Mouse (Mus musculus) kidney, embryonic 14.5 days (tissue): ENCODE results near the gene Fgfr4. TPM values are rescaled to one million over a fixed set of nuclear protein-coding genes. Genes with fewer than 3 reads are reported as not detected.

Experiments
- ATAC-seq: fragments of 200-750 bp; cut with Nextera tagmentation; 2 replicates; pipeline ENCODE4 v1.8.0; 2017; ENCODE audit warnings: moderate number of reproducible peaks, mild to moderate bottlenecking, moderate TSS enrichment, moderate library complexity; ENCODE audit not compliant: low FRiP score, low TSS enrichment
- H3K27ac ChIP-seq: fragments of 300-500 bp; sonication (generic); 2 replicates; pipeline ENCODE4 v1.5.1; 2014; ENCODE audit warnings: low read depth, mild to moderate bottlenecking, low read length, moderate library complexity, mixed read lengths
- H3K27me3 ChIP-seq: fragments of 300-500 bp; sonication (generic); 2 replicates; pipeline ENCODE4 v1.6.1; 2014; ENCODE audit warnings: mild to moderate bottlenecking, low read length; ENCODE audit not compliant: control insufficient read depth, insufficient read depth
- H3K36me3 ChIP-seq: fragments of 300-500 bp; sonication (generic); 2 replicates; pipeline ENCODE4 v1.6.1; 2014; ENCODE audit warnings: low read length, mixed read lengths; ENCODE audit not compliant: control insufficient read depth, insufficient read depth
- H3K4me1 ChIP-seq: fragments of 300-500 bp; sonication (generic); 2 replicates; pipeline ENCODE4 v1.6.1; 2014; ENCODE audit warnings: low read length, mixed read lengths; ENCODE audit not compliant: control insufficient read depth, insufficient read depth
- H3K4me2 ChIP-seq: fragments of 300-500 bp; sonication (generic); replicated peaks from 2 replicates; pipeline ENCODE4 v1.6.1; 2014; ENCODE audit warnings: low read depth, mild to moderate bottlenecking, low read length
- H3K4me3 ChIP-seq: fragments of 300-500 bp; sonication (generic); 2 replicates; pipeline ENCODE4 v1.5.1; 2014; ENCODE audit warnings: mild to moderate bottlenecking, low read length
- H3K9ac ChIP-seq: fragments of 300-500 bp; sonication (generic); 2 replicates; pipeline ENCODE4 v1.6.1; 2014; ENCODE audit warnings: low read depth, mild to moderate bottlenecking, low read length, moderate library complexity
- H3K9me3 ChIP-seq: fragments of 300-500 bp; sonication (generic); 2 replicates; pipeline ENCODE4 v1.6.1; 2016; ENCODE audit warnings: low read length; ENCODE audit not compliant: control insufficient read depth
- WGBS: fragments of 180-500 bp; shearing (Covaris S2); extraction: QIAGEN DNeasy Blood & Tissue Kit; methylation state at CpG from one replicate; pipeline ENCODE4 v1.1.7; 2014; 5-methylcytosine and 5-hydroxymethylcytosine counted together
- polyA plus RNA-seq: library from polyadenylated mRNA; unstranded; fragments of >200 nt; fragmentation: Nextera tagmentation; extraction: Ambion mirVana; gene quantifications from 2 replicates; pipeline ENCODE4 v1.2.1, GENCODE M21; 2014

Fgfr4 gene
- polyA plus RNA-seq, 1 experiment from 2014 or later = 14.9 TPM

DNA sequence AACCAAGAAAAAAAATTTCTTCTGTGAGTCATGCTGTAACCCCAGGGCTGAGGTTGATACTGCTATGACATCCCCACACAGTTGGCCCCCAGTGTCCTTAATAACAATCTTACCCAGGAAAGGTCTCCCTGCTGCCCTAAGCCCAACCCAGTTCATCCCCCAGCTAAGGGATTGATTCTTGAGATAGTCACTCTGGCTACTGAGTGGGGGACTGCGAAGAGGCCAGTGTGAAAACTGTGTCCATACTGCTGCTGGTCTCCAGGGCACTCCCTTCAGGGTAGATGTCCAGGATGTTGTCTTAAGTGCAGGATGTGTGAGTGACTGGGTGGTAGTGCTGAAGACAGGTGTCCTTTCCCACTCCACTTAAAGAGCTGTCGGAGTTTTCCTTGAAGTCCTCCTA lies 19.0 kb upstream of the Fgfr4 start, which contains the start of gene Gm17617:
Gene Gm17617, minus strand, starts transcription at position 101 of the 400 bp plus-strand sequence.
- ATAC-seq = no peak
- Histone ChIP-seq H3K4me2 (no peak within 1 kb of the TSS), H3K27ac (no peak within 1 kb of the TSS), H3K9ac (no peak within 1 kb of the TSS), H3K27me3 (no peaks in the 10 kb centered on the region), H3K9me3 (no peaks in the 10 kb centered on the region), H3K36me3 (peaks cover 41% of the 10 kb centered on the region), H3K4me3 (no peak within 1 kb of the TSS), H3K4me1 (no peaks in the 10 kb centered on the region)
- WGBS = 95% methylated on average over 2 of the region's 2 CpGs

DNA sequence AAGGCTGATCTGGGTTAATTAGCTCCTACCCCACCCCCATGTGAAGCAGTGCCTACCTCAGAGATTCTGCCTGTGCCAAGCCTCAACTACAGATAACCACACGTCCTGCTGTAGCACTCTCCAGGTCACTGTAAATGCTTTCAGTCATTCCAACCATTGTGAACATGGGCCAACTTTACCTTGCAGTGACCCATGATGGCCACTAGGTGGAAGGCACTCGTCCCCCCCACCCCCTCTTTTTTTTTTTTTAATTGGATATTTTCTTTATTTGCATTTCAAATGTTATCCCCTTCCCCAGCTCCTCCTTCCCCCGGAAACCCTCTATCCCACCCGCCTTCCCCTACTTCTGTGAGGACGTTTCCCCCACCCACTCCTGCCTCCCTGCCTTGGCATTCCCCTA lies 17.1 kb upstream of the Fgfr4 start:
- no peaks in the 10 kb centered on the region for H3K27me3 ChIP-seq
- H3K9ac ChIP-seq = no peak overlapping the region
- 10% methylated on average over 5 of the region's 5 CpGs for WGBS

DNA sequence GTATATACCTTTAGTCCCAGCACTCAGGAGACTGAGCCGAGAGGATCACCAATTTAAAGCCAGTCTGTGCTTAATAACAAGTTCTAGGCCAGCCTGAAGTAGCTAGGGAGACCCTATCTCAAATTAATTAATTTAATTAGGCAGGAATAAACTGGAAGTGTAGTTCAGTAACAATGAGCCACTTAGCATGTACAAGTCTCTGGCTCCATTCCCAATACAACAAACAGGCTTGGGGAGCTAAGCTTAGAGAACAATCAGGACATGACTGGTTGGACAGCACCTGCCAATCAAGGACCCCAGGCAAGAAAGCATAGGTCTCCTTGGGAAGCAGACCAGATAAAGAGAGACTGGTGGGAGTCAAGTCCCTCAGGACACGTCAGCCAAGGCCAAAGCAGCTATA lies 12.2 kb upstream of the Fgfr4 start:
- 83% methylated on average over 2 of the region's 2 CpGs for WGBS

More for the DNA sequence above, 17.1 kb upstream of the Fgfr4 start:
- Histone ChIP-seq H3K27ac (no peak overlapping the region), H3K9me3 (no peaks in the 10 kb centered on the region), H3K36me3 (peaks cover 27% of the 10 kb centered on the region), H3K4me1 (no peaks in the 10 kb centered on the region), H3K4me3 (no peak overlapping the region), H3K4me2 (no peak overlapping the region)
- no peak for ATAC-seq

DNA sequence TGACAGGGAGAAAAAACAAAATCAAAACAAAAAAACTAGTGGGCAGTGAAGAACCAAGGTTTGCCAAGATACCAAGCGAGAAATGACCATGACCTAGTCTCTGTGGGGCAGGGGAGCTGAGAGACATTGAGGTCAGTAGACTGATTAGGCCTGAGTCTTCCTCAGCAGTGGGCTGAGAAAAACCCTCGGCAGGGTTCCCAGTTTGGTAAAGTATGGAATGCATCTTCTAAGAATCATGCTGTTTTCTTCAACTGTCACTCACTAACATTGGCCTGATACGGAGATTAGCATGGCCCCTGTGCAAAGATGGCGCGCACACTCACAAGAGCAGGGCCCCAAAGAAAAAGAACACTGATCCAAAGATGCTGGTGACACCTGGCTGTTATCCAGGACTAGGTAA lies 1.5 kb downstream of the Fgfr4 start:
- no peak for ATAC-seq
- H3K4me3 ChIP-seq = peak overlapping the region; percentile 63; the same call in 1 of the 2 replicates
- no peak overlapping the region for H3K9ac ChIP-seq
- H3K27ac ChIP-seq = no peak overlapping the region; the same call in 1 of the 2 replicates
- H3K36me3 ChIP-seq = peaks cover 3% of the 10 kb centered on the region; the same call in 1 of the 2 replicates
- no peaks in the 10 kb centered on the region for H3K27me3 ChIP-seq
- 91% methylated on average over 5 of the region's 5 CpGs for WGBS
- 0 out of 2 replicates have a peak, but pooled peaks cover 4% of the 10 kb centered on the region for H3K4me1 ChIP-seq
- H3K4me2 ChIP-seq = peak overlapping the region; percentile 94
- H3K9me3 ChIP-seq = no peaks in the 10 kb centered on the region

More for the DNA sequence above, 12.2 kb upstream of the Fgfr4 start:
- Histone ChIP-seq H3K4me3 (no peak overlapping the region), H3K27me3 (no peaks in the 10 kb centered on the region), H3K4me2 (no peak overlapping the region), H3K4me1 (no peaks in the 10 kb centered on the region), H3K9me3 (no peaks in the 10 kb centered on the region), H3K27ac (no peak overlapping the region), H3K36me3 (no peaks in the 10 kb centered on the region), H3K9ac (no peak overlapping the region)
- no peak for ATAC-seq

DNA sequence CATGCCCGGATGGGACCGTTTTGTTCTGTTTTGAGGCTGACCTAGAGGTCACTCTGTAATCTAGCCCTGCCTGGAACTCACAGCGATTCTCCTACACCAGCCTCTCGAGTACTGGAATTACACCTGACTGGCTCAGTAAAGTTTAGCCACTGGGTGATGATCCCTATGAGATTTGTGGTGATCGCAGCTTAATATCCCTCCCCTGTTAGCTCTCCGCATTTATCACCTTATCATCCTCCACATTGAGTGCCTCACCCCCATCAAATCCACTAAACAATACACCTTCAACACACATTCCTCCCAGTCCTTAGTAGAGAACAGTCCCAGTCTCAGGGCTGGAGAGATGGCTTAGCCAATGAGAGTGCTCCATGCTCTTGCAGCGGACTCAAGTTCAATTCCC lies 9.9 kb downstream of the Fgfr4 start:
- H3K36me3 ChIP-seq = peaks cover 7% of the 10 kb centered on the region; the same call in 1 of the 2 replicates
- ATAC-seq = no peak
- H3K9me3 ChIP-seq = no peaks in the 10 kb centered on the region
- no peak overlapping the region for H3K4me3 ChIP-seq
- H3K4me2 ChIP-seq = no peak overlapping the region
- H3K9ac ChIP-seq = no peak overlapping the region
- H3K27ac ChIP-seq = no peak overlapping the region
- 49% methylated on average over 7 of the region's 7 CpGs for WGBS
- H3K4me1 ChIP-seq = no peaks in the 10 kb centered on the region
- no peaks in the 10 kb centered on the region for H3K27me3 ChIP-seq

DNA sequence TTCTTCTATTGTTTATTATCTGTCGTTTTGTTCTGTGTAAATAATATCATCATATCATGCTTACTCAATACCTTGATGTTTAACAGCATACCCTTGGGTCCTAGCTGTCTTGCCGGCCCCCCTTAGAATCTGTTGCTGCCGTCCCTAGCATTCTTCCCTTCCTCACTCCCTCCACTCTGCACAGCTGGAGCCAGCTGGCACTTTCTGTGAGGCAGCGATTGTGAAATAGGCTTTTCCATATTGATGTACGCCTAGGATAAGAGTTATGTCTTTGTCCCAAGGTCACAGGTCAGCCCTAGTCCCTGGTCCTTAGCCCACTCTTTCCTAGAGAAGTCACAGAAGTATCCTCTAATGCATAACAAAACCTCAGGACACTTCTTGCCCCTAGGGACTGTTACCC lies 11.1 kb downstream of the Fgfr4 start:
- Histone ChIP-seq H3K4me3 (no peak overlapping the region), H3K4me1 (peaks cover 2% of the 10 kb centered on the region; the same call in 1 of the 2 replicates), H3K27me3 (no peaks in the 10 kb centered on the region), H3K4me2 (no peak overlapping the region), H3K9ac (no peak overlapping the region), H3K27ac (no peak overlapping the region), H3K9me3 (no peaks in the 10 kb centered on the region), H3K36me3 (peaks cover 7% of the 10 kb centered on the region; the same call in 1 of the 2 replicates)
- no peak for ATAC-seq
- 61% methylated on average over 5 of the region's 5 CpGs for WGBS

DNA sequence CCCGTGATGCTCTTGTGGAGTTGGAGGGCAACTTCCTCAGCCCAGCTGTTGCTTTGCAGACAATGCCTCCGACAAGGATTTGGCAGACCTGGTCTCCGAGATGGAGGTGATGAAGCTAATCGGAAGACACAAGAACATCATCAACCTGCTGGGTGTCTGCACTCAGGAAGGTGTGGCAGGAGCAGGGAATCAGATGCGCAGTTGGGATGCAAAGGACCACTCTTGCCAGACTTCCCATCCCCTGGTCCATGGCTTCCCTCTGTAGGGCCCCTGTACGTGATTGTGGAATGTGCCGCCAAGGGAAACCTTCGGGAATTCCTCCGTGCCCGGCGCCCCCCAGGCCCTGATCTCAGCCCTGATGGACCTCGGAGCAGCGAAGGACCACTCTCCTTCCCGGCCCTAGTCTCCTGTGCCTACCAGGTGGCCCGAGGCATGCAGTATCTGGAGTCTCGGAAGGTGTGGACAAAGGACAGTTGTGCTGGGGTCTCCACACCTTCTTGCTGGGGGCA lies 13.4 kb downstream of the Fgfr4 start:
- Histone ChIP-seq H3K4me1 (peaks cover 12% of the 10 kb centered on the region), H3K36me3 (peaks cover 4% of the 10 kb centered on the region; the same call in 1 of the 2 replicates), H3K9ac (no peak overlapping the region), H3K27ac (no peak overlapping the region), H3K27me3 (no peaks in the 10 kb centered on the region), H3K4me3 (no peak overlapping the region), H3K4me2 (no peak overlapping the region), H3K9me3 (no peaks in the 10 kb centered on the region)
- WGBS = 94% methylated on average over 16 of the region's 16 CpGs
- ATAC-seq = no peak

DNA sequence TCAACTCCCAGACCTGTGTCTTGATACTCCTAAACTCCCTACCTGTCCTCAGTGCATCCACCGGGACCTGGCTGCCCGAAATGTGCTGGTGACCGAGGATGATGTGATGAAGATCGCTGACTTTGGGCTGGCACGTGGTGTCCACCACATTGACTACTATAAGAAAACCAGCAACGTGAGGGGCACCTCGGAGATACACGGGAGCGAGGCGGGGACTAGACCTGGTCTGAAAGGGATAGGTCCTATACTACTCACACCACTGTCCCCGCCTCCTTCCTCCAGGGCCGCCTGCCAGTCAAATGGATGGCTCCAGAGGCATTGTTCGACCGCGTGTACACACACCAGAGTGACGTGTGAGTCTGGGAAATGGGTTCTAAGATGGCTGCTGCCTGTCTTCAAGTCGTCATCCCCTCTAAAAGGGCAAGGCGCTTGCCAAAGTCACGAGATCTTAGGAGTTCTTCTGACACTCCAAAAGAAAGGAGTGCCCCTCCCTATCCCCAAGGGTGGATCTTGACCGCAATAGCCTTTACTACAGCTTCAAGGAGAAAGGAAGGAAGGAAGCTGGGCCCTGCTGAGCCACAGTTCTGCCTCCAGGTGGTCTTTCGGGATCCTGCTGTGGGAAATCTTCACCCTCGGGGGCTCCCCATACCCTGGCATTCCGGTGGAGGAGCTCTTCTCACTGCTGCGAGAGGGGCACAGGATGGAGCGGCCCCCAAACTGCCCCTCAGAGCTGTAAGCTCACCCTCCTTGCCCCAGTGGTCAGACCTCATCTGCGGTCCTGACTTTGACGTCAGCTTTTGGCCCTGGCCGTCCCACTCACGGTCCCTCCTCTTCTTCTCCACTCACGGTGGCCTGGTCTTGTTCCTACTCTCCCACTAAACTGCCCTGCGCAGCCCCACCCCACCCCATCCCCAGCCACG lies 14.6 kb downstream of the Fgfr4 start:
- Histone ChIP-seq H3K4me1 (peaks cover 18% of the 10 kb centered on the region), H3K27me3 (no peaks in the 10 kb centered on the region), H3K9me3 (no peaks in the 10 kb centered on the region), H3K27ac (no peak overlapping the region), H3K4me2 (no peak overlapping the region), H3K4me3 (no peak overlapping the region), H3K36me3 (no peaks in the 10 kb centered on the region; the same call in 1 of the 2 replicates), H3K9ac (no peak overlapping the region)
- WGBS = 88% methylated on average over 32 of the region's 32 CpGs
- no peak for ATAC-seq

DNA sequence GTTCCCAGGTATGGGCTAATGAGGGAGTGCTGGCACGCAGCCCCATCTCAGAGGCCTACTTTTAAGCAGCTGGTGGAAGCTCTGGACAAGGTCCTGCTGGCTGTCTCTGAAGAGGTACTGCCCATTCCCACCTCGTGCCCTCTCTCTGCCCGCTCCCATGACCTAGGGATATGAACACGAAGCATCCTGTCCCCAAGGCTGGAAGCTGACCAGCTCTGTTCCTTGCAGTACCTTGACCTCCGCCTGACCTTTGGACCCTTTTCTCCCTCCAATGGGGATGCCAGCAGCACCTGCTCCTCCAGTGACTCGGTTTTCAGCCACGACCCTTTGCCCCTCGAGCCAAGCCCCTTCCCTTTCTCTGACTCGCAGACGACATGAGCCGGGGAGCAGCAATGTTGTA lies 15.4 kb downstream of the Fgfr4 start:
- H3K27me3 ChIP-seq = no peaks in the 10 kb centered on the region
- no peak overlapping the region for H3K27ac ChIP-seq
- no peak overlapping the region for H3K4me3 ChIP-seq
- H3K36me3 ChIP-seq = no peaks in the 10 kb centered on the region; the same call in 1 of the 2 replicates
- H3K9ac ChIP-seq = no peak overlapping the region
- no peak for ATAC-seq
- WGBS = 65% methylated on average over 11 of the region's 11 CpGs
- no peaks in the 10 kb centered on the region for H3K9me3 ChIP-seq
- H3K4me1 ChIP-seq = peaks cover 21% of the 10 kb centered on the region
- H3K4me2 ChIP-seq = no peak overlapping the region
